Mouse (Mus musculus) forebrain, embryonic 15.5 days (tissue): ENCODE measurements around the gene Asrgl1. TPM values are rescaled to one million over a fixed set of nuclear protein-coding genes. Genes with fewer than 3 reads are reported as not detected.
"Not testable (repeated sequence)": the region's sequence is repeated elsewhere in the genome, so short reads cannot be mapped to it uniquely, and the experiment has no call there.

Experiments
- ATAC-seq: fragments of 200-750 bp; cut with Nextera tagmentation; replicated peaks from 2 replicates; pipeline ENCODE4 v1.8.0; 2017; ENCODE audit warnings: mild to moderate bottlenecking, moderate TSS enrichment, moderate library complexity
- H3K27ac ChIP-seq: fragments of 300-500 bp; sonication (generic); replicated peaks from 2 replicates; pipeline ENCODE4 v1.5.1; 2015; ENCODE audit warnings: mild to moderate bottlenecking, inconsistent platforms
- H3K27me3 ChIP-seq: fragments of 300-500 bp; sonication (generic); 2 replicates; pipeline ENCODE4 v1.6.1; 2015; ENCODE audit warnings: inconsistent platforms
- H3K36me3 ChIP-seq: fragments of 300-500 bp; sonication (generic); 2 replicates; pipeline ENCODE4 v1.6.1; 2015; ENCODE audit warnings: mild to moderate bottlenecking, inconsistent platforms
- H3K4me1 ChIP-seq: fragments of 300-500 bp; sonication (generic); 2 replicates; pipeline ENCODE4 v1.6.1; 2015; ENCODE audit warnings: inconsistent platforms
- H3K4me2 ChIP-seq: fragments of 300-500 bp; sonication (generic); replicated peaks from 2 replicates; pipeline ENCODE4 v1.6.1; 2015; ENCODE audit warnings: mild to moderate bottlenecking, inconsistent platforms
- H3K4me3 ChIP-seq: fragments of 300-500 bp; sonication (generic); 2 replicates; pipeline ENCODE4 v1.5.1; 2015; ENCODE audit warnings: mild to moderate bottlenecking, inconsistent platforms
- H3K9ac ChIP-seq: fragments of 300-500 bp; sonication (generic); replicated peaks from 2 replicates; pipeline ENCODE4 v1.6.1; 2015; ENCODE audit warnings: mild to moderate bottlenecking, inconsistent platforms
- H3K9me3 ChIP-seq: fragments of 300-500 bp; sonication (generic); 2 replicates; pipeline ENCODE4 v1.6.1; 2016; ENCODE audit warnings: inconsistent platforms
- WGBS: fragments of 180-500 bp; shearing (Covaris S2); methylation state at CpG from one replicate; pipeline ENCODE4 v1.1.7; 2015; ENCODE audit warnings: mixed read lengths; 5-methylcytosine and 5-hydroxymethylcytosine counted together
- polyA plus RNA-seq: library from polyadenylated mRNA; unstranded; fragments of >200 nt; fragmentation: Nextera tagmentation; extraction: Ambion mirVana; gene quantifications from 2 replicates; pipeline ENCODE4 v1.2.1, GENCODE M21; 2015

Gene Asrgl1
- polyA plus RNA-seq, 1 experiment from 2014 or later, result 33.5 TPM

DNA sequence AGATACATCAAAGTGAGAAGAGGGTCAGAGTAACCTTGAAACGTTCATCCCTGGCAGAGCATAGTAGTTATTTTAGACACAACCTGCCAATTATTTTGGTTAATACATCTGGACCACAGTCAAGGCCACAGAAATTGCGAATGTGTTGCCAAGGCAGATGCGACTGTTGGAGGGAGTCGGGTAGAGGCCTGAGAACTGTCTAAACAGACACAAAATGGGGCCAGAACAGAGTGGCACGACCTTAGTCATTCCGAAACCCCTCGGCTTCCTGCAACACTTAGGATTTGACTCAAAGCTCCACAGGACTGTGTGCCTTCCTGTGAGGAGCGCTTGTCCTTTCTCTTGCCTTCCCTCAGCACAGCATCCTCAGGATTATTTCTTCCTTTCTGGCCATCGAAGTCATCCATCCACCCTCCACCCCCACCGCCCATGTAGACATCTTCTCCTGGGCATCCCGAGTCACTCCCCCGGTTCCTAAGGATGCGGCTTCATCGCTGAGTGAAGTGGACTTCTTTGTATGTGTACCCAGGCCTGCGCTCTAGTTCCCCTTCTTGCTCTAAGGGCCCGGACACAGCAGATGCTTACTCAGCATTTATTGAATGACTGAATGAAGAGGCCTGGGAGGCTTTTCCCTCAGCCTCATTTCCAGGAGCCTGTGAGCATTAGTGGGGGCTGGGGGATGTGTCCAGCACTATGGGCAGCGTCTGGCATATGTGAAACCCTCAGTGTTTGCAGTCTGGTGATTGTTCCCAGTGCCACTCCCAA, 35.0 kb downstream of the Asrgl1 start:
- H3K9me3 ChIP-seq, result no peaks in the 10 kb centered on the region
- 86% methylated on average over 17 of the region's 17 CpGs for WGBS
- no peak overlapping the region for H3K4me3 ChIP-seq
- H3K4me2 ChIP-seq, result no peak overlapping the region
- no peaks in the 10 kb centered on the region for H3K4me1 ChIP-seq
- H3K36me3 ChIP-seq, result no peaks in the 10 kb centered on the region
- H3K27ac ChIP-seq, result no peak overlapping the region
- no peak overlapping the region for H3K9ac ChIP-seq
- H3K27me3 ChIP-seq, result no peaks in the 10 kb centered on the region
- ATAC-seq, result no peak

- ATAC-seq, result no peak
- Histone ChIP-seq H3K4me1 (no peaks in the 10 kb centered on the region), H3K27ac (no peak overlapping the region), H3K36me3 (no peaks in the 10 kb centered on the region), H3K4me2 (no peak overlapping the region), H3K4me3 (no peak overlapping the region), H3K9me3 (no peaks in the 10 kb centered on the region), H3K27me3 (no peaks in the 10 kb centered on the region), H3K9ac (no peak overlapping the region)
- WGBS, result 87% methylated on average over 8 of the region's 8 CpGs
Measured at GRCm38 (mm10) chr19:9099751-9100150, 35.7 kb downstream of the Asrgl1 start.

DNA sequence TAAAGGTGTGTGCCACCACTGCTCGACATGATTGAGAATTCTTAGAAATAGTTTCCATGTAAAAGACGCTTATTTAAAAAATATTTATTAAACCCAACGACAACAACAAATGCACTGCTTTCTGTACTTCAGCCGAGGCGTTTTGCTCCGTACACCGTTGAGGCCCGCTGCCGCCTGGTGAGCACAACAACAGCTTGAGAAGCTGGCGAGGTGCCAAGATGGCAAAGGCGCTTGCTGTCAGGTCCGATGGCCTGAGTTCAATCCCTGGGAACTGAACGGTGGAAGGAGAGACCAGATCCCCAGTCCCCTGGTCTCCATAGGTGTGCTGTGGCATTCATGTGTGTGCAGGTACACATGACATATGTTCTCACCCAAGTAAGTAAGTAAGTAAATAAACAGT, 38.0 kb downstream of the Asrgl1 start:
- no peak for ATAC-seq

GRCm38 (mm10) chr19:9095111-9095510, 40.3 kb downstream of the Asrgl1 start:
- WGBS, result 78% methylated on average over 5 of the region's 5 CpGs
- no peak overlapping the region for H3K9ac ChIP-seq
- no peaks in the 10 kb centered on the region for H3K27me3 ChIP-seq
- H3K4me3 ChIP-seq, result no peak overlapping the region
- no peaks in the 10 kb centered on the region for H3K9me3 ChIP-seq
- no peak overlapping the region for H3K27ac ChIP-seq
- no peak for ATAC-seq
- no peaks in the 10 kb centered on the region for H3K4me1 ChIP-seq
- no peak overlapping the region for H3K4me2 ChIP-seq
- H3K36me3 ChIP-seq, result no peaks in the 10 kb centered on the region

More for the DNA sequence above, 38.0 kb downstream of the Asrgl1 start:
- H3K27me3 ChIP-seq, result no peaks in the 10 kb centered on the region
- 56% methylated on average over 13 of the region's 13 CpGs for whole genome bisulfite sequencing
- no peak overlapping the region for H3K4me2 ChIP-seq
- H3K9ac ChIP-seq, result no peak overlapping the region
- H3K9me3 ChIP-seq, result no peaks in the 10 kb centered on the region
- no peaks in the 10 kb centered on the region for H3K4me1 ChIP-seq
- no peaks in the 10 kb centered on the region for H3K36me3 ChIP-seq
- no peak overlapping the region for H3K4me3 ChIP-seq
- H3K27ac ChIP-seq, result no peak overlapping the region

GRCm38 (mm10) chr19:9090709-9091108, 44.7 kb downstream of the Asrgl1 start:
- H3K9ac ChIP-seq, result no peak overlapping the region
- H3K36me3 ChIP-seq, result no peaks in the 10 kb centered on the region
- H3K4me3 ChIP-seq, result no peak overlapping the region
- H3K27ac ChIP-seq, result no peak overlapping the region
- no peaks in the 10 kb centered on the region for H3K4me1 ChIP-seq
- no peak overlapping the region for H3K4me2 ChIP-seq
- ATAC-seq, result no peak
- no peaks in the 10 kb centered on the region for H3K27me3 ChIP-seq
- 59% methylated on average over 2 of the region's 2 CpGs for WGBS
- H3K9me3 ChIP-seq, result no peaks in the 10 kb centered on the region

GRCm38 (mm10) chr19:9090191-9090590, 45.2 kb downstream of the Asrgl1 start:
- Histone ChIP-seq H3K4me2 (no peak overlapping the region), H3K27ac (no peak overlapping the region), H3K4me3 (no peak overlapping the region), H3K9ac (no peak overlapping the region), H3K27me3 (no peaks in the 10 kb centered on the region), H3K9me3 (no peaks in the 10 kb centered on the region), H3K36me3 (no peaks in the 10 kb centered on the region), H3K4me1 (no peaks in the 10 kb centered on the region)
- ATAC-seq, result no peak
- 68% methylated on average over 4 of the region's 4 CpGs for WGBS

- Histone ChIP-seq H3K4me3 (no peak within 1 kb of the TSS), H3K9me3 (no peaks in the 10 kb centered on the region), H3K9ac (no peak within 1 kb of the TSS), H3K4me2 (no peak within 1 kb of the TSS), H3K4me1 (0 out of 2 replicates have a peak, but pooled peaks cover under 1% of the 10 kb centered on the region), H3K36me3 (no peaks in the 10 kb centered on the region), H3K27me3 (no peaks in the 10 kb centered on the region), H3K27ac (no peak within 1 kb of the TSS)
- ATAC-seq, result no peak
- WGBS, result 76% methylated on average over 4 of the region's 4 CpGs
Measured at GRCm38 (mm10) chr19:9087821-9088220, 47.6 kb downstream of the Asrgl1 start, which contains the start of gene Scgb1a1. Gene Scgb1a1, minus strand, starts transcription at chr19:9087958.

DNA sequence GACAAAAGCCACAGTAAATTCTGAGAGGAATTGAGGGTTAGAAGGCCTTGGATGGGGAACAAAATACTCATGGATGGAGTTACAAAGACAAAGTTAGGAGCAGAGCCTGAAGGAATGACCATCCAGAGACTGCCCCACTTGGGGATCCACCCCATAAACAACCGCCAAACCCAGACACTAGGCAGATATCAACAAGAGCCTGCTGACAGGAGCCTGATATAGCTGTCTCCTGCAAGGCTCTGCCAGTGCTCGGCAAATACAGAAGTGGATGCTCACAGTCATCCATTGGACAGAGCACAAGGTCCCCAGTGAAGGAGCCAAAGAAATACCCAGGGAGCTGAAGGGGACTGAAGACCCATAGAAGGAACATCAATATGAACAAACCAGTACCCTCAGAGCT, 51.5 kb downstream of the Asrgl1 start:
- H3K4me2 ChIP-seq, H3K27me3 ChIP-seq, ATAC-seq, H3K36me3 ChIP-seq, H3K9ac ChIP-seq, H3K9me3 ChIP-seq, H3K4me3 ChIP-seq, H3K27ac ChIP-seq, H3K4me1 ChIP-seq: not testable (repeated sequence)
- WGBS, result 87% methylated on average over 2 of the region's 2 CpGs

DNA sequence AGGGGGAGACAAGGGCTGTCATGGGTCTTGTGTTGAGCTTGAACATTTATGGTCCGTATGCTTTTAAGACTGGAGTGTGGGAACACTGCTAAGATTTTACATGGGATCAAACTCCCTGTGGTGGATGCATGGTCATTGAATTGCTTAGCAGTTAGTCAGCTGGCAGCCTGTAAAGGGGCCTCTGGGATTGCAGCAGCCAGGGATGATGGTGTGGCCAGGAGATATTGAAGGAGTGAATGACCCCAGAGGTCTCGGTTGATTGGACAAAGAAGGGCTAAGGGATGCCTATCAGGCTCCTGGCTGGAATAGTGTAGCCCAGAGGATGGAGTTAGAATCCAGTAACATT, 52.5 kb downstream of the Asrgl1 start:
- Histone ChIP-seq H3K27ac (no peak overlapping the region), H3K9ac (no peak overlapping the region), H3K36me3 (no peaks in the 10 kb centered on the region), H3K4me3 (no peak overlapping the region), H3K27me3 (no peaks in the 10 kb centered on the region), H3K4me2 (no peak overlapping the region), H3K9me3 (no peaks in the 10 kb centered on the region), H3K4me1 (peaks cover 7% of the 10 kb centered on the region; the same call in 1 of the 2 replicates)
- 78% methylated on average over 2 of the region's 2 CpGs for WGBS
- peak; percentile 44; the same call in 1 of the 2 replicates for ATAC-seq

DNA sequence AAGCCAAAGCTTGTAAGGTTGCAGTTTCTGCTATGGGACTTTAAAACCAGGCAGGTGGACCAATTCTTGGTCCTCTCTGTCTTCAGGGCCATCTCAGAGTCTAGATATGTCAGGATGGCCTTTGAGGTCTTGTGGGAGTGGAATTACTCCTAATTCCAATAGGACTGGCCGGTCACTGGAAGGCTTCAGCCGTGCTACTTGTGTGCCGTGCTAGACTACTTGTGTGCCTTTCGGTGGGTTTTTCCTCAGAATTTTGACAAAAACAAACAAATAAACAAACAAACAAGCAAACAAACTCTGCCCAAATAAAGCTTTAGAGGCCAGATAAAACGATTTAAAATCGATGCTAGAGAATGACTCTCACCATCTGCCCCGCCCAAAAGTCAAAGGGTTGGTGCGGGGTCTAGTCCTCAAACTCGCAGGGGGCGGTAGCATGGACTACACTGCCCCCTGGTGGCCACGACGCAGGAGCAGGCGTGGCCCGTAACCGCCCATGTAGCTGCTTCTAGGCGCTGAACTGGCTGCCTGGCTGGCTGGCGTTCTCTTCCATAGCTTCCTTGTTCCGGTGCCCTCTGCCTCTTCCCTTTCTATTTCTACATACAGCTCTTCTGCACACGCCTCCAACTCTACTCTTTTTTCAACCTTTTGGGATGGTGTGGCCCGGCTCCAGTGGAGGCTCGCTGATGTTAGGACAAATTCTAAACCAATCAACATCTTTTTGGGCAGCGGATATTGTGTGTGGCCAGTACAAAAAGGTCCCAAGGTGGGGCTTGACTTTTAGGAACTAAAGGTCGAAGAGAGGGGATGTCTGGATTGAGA, 53.0 kb downstream of the Asrgl1 start:
- peak overlapping the region; percentile 3; the same call in 1 of the 2 replicates for H3K4me3 ChIP-seq
- 17% methylated on average over 23 of the region's 23 CpGs for WGBS
- peak; percentile 96 for ATAC-seq

DNA sequence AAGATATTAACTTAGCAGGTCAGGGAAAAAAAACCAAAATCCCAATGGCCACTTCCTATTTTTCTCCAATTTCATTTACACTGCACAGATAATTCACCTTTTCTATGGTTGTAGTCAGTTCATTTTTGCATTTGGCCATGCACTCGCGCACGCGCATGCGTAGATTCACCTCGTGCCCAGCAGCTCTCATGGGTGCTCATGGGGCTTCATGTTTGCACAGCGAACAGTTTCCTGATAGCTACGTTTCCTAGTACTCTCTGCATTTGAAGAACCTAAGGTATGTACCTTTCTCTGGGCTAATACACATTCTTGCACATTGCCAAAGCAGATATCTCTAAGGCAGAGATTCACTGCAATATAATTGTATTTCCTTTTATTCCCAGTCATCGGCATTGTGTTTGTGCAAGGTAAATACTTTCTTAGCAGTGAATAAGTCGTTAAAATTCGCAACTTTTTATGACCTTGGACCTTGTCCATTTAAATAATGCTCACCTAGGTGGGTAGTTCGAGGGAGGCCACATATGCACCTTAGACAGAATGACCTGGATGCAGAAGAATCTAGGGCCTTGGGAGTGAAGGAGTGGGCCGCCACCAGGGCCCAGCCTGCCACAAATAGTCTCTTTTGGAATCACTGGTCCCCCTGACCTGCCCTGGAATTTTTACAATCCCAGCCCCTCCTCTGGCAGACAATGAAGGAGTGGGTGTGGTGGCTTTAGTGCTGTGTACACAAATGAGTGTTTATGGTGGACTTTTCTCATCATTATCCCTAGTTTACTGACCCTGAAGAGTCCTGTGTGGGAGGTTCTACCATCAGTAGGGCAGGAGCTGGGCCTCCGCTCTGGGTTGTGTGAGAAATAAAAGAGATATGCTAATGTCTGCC, 53.9 kb downstream of the Asrgl1 start:
- peak; percentile 27; the same call in 1 of the 2 replicates for ATAC-seq
- WGBS, result 86% methylated on average over 14 of the region's 14 CpGs
- no peaks in the 10 kb centered on the region for H3K36me3 ChIP-seq

More for the DNA sequence above, 53.0 kb downstream of the Asrgl1 start:
- H3K27me3 ChIP-seq, result no peaks in the 10 kb centered on the region
- H3K4me2 ChIP-seq, result peak overlapping the region; percentile 26
- no peaks in the 10 kb centered on the region for H3K9me3 ChIP-seq
- H3K27ac ChIP-seq, result no peak overlapping the region
- 0 out of 2 replicates have a peak overlapping the region, but pooled peaks have one; percentile 20 for H3K9ac ChIP-seq
- H3K4me1 ChIP-seq, result peaks cover 7% of the 10 kb centered on the region; the same call in 1 of the 2 replicates
- H3K36me3 ChIP-seq, result no peaks in the 10 kb centered on the region

More for the DNA sequence above, 53.9 kb downstream of the Asrgl1 start:
- Histone ChIP-seq H3K27ac (no peak overlapping the region), H3K4me3 (no peak overlapping the region), H3K4me1 (peaks cover 7% of the 10 kb centered on the region; the same call in 1 of the 2 replicates), H3K9me3 (no peaks in the 10 kb centered on the region), H3K27me3 (no peaks in the 10 kb centered on the region), H3K4me2 (no peak overlapping the region), H3K9ac (no peak overlapping the region)
